Mouse (Mus musculus): ENCODE results near the gene 1810046K07Rik. TPM values are rescaled to one million over a fixed set of nuclear protein-coding genes. Genes with fewer than 3 reads are reported as not detected.

The 1810046K07Rik gene
- not detected for total RNA-seq (2021)
- long read RNA-seq, experiment 1 = 0 reads
- long read RNA-seq, experiment 2 = 0 reads

GRCm38 (mm10) chr9:51328731-51329130 lies at the start of gene 1810046K07Rik:
TSS of gene 1810046K07Rik (minus strand) at chr9:51328917.
- no peak for DNase-seq (ENCODE audit: low spot score in 2 of 2)

GRCm38 (mm10) chr9:51369560-51369959 lies 40.8 kb upstream of the 1810046K07Rik start:
- no peak for DNase-seq (ENCODE audit: low spot score in 2 of 2)

- DNase-seq (ENCODE audit: low spot score in 2 of 2) = no peak
Observed at GRCm38 (mm10) chr9:51367124-51367523, 38.4 kb upstream of the 1810046K07Rik start.

GRCm38 (mm10) chr9:51364059-51364458 lies 35.3 kb upstream of the 1810046K07Rik start:
- DNase-seq (ENCODE audit: low spot score in 2 of 2) = no peak

GRCm38 (mm10) chr9:51353511-51353910 lies 24.8 kb upstream of the 1810046K07Rik start:
- DNase-seq (ENCODE audit: low spot score in 2 of 2) = no peak

- no peak for DNase-seq (ENCODE audit: low spot score in 2 of 2)
Observed at GRCm38 (mm10) chr9:51352896-51353295, 24.2 kb upstream of the 1810046K07Rik start.

GRCm38 (mm10) chr9:51349422-51349821 lies 20.7 kb upstream of the 1810046K07Rik start:
- DNase-seq (ENCODE audit: low spot score in 2 of 2) = no peak

GRCm38 (mm10) chr9:51345768-51346167 lies 17.1 kb upstream of the 1810046K07Rik start:
- DNase-seq (ENCODE audit: low spot score in 2 of 2) = no peak

GRCm38 (mm10) chr9:51335294-51336010 lies 6.7 kb upstream of the 1810046K07Rik start:
- peak; percentile 77 to 80 for DNase-seq (ENCODE audit: low spot score in 2 of 2)

- DNase-seq (ENCODE audit: low spot score in 2 of 2) = no peak
Observed at GRCm38 (mm10) chr9:51331449-51332238, 2.9 kb upstream of the 1810046K07Rik start.

- DNase-seq (ENCODE audit: low spot score in 2 of 2) = no peak
Observed at GRCm38 (mm10) chr9:51327555-51327903, 1.2 kb downstream of the 1810046K07Rik start.

- no peak for DNase-seq (ENCODE audit: low spot score in 2 of 2)
Observed at GRCm38 (mm10) chr9:51326619-51327554, 1.8 kb downstream of the 1810046K07Rik start.

- no peak for DNase-seq (ENCODE audit: low spot score in 2 of 2)
Observed at GRCm38 (mm10) chr9:51324406-51325065, 4.2 kb downstream of the 1810046K07Rik start.

- no peak for DNase-seq (ENCODE audit: low spot score in 2 of 2)
Observed at GRCm38 (mm10) chr9:51320096-51320495, 8.6 kb downstream of the 1810046K07Rik start.

GRCm38 (mm10) chr9:51318246-51318645 lies 10.5 kb downstream of the 1810046K07Rik start:
- no peak for DNase-seq (ENCODE audit: low spot score in 2 of 2)

GRCm38 (mm10) chr9:51317322-51317721 lies 11.4 kb downstream of the 1810046K07Rik start:
- DNase-seq (ENCODE audit: low spot score in 2 of 2) = no peak

- DNase-seq (ENCODE audit: low spot score in 2 of 2) = no peak
Observed at GRCm38 (mm10) chr9:51315402-51316063, 13.2 kb downstream of the 1810046K07Rik start.

GRCm38 (mm10) chr9:51312554-51313317 lies 16.0 kb downstream of the 1810046K07Rik start:
- no peak for DNase-seq (ENCODE audit: low spot score in 2 of 2)

GRCm38 (mm10) chr9:51310515-51310914 lies 18.2 kb downstream of the 1810046K07Rik start:
- DNase-seq (ENCODE audit: low spot score in 2 of 2) = no peak
